Mouse (Mus musculus) CH12.LX (cell line): ENCODE measurements at regions not wholly inside any gene's neighbourhood (a gene's known extent, or its start where the extent isn't known, plus 50 kb on each side); places are given as distances from the start of the nearest gene placed in this dataset.

Experiments
- CHD1 ChIP-seq: IDR thresholded peaks from 2 replicates; pipeline ENCODE4 v1.6.1; 2012; ENCODE audit warnings: low read depth, low read length, improper control_type of control experiment, inconsistent platforms
- CHD2 ChIP-seq: IDR thresholded peaks from 2 replicates; pipeline ENCODE4 v1.6.1; 2011; ENCODE audit warnings: low read length, improper control_type of control experiment
- EP300 ChIP-seq: IDR thresholded peaks from 2 replicates; pipeline ENCODE4 v1.6.1; 2011; ENCODE audit warnings: low read length, improper control_type of control experiment
- GABPA ChIP-seq: IDR thresholded peaks from 2 replicates; pipeline ENCODE4 v1.6.1; 2012; ENCODE audit warnings: low read depth, low read length, improper control_type of control experiment, inconsistent platforms; ENCODE audit not compliant: insufficient replicate concordance
- HCFC1 ChIP-seq: IDR thresholded peaks from 2 replicates; pipeline ENCODE4 v1.6.1; 2012; ENCODE audit warnings: low read depth, mild to moderate bottlenecking, inconsistent platforms, low read length, improper control_type of control experiment
- MYC ChIP-seq: IDR thresholded peaks from 2 replicates; pipeline ENCODE4 v1.6.1; 2011; ENCODE audit warnings: low read depth, mild to moderate bottlenecking, improper control_type of control experiment, low read length
- POLR2A ChIP-seq: IDR thresholded peaks from 2 replicates; pipeline ENCODE4 v1.6.1; 2011; ENCODE audit warnings: low read depth, mild to moderate bottlenecking, improper control_type of control experiment, low read length
- TBP ChIP-seq: conservative IDR thresholded peaks from 2 replicates; pipeline ENCODE4 v1.6.1; 2011; ENCODE audit warnings: low read depth, low read length, improper control_type of control experiment
- UBTF ChIP-seq: IDR thresholded peaks from 2 replicates; pipeline ENCODE4 v1.6.1; 2012; ENCODE audit warnings: low read depth, mild to moderate bottlenecking, inconsistent platforms, low read length, improper control_type of control experiment, moderate library complexity

DNA sequence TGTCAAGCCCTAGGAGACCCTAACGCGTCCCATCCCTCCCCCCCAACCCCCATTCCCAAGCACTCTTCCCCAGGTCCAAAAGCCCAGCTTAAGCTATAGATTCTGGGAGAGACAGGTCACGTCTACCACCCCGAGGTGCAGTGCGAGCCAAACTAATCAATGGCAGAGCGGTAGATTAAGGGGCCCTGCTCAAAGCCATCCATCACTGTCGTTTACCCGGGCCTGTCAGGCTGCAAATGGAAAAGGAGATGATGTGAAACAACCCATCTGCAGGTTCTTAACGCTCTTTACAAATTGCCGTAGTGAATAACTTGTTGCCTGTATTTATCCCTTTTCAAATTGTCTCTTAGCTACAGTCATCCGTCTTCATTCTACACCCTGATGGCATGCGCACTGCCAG is 126.2 kb upstream of the Nectin1 start:
- TF ChIP-seq GABPA = no peak
- no peak for TF ChIP-seq TBP
- no peak for TF ChIP-seq CHD1
- no peak for TF ChIP-seq EP300
- no peak for TF ChIP-seq CHD2
- TF ChIP-seq MYC = no peak
- TF ChIP-seq HCFC1 = no peak
- no peak for TF ChIP-seq POLR2A
- TF ChIP-seq UBTF = no peak
